Mouse (Mus musculus) neural tube, embryonic 12.5 days (tissue): ENCODE measurements around the gene Adk. TPM values are rescaled to one million over a fixed set of nuclear protein-coding genes. Genes with fewer than 3 reads are reported as not detected.

ENCODE experiments used
- ATAC-seq: fragments of 200-750 bp; cut with Nextera tagmentation; 2 replicates; pipeline ENCODE4 v1.8.0; 2017; ENCODE audit warnings: low read depth, mild to moderate bottlenecking, moderate TSS enrichment, moderate library complexity; ENCODE audit not compliant: low FRiP score
- H3K27ac ChIP-seq: fragments of 300-500 bp; sonication (generic); 2 replicates; pipeline ENCODE4 v1.5.1; 2016
- H3K27me3 ChIP-seq: fragments of 300-500 bp; sonication (generic); replicated peaks from 2 replicates; pipeline ENCODE4 v1.6.1; 2016; ENCODE audit warnings: mild to moderate bottlenecking
- H3K36me3 ChIP-seq: fragments of 300-500 bp; sonication (generic); 2 replicates; pipeline ENCODE4 v1.6.1; 2016; ENCODE audit warnings: mild to moderate bottlenecking
- H3K4me1 ChIP-seq: fragments of 300-500 bp; sonication (generic); 2 replicates; pipeline ENCODE4 v1.6.1; 2016
- H3K4me2 ChIP-seq: fragments of 300-500 bp; sonication (generic); replicated peaks from 2 replicates; pipeline ENCODE4 v1.6.1; 2016; ENCODE audit warnings: mild to moderate bottlenecking
- H3K4me3 ChIP-seq: fragments of 300-500 bp; sonication (generic); 2 replicates; pipeline ENCODE4 v1.5.1; 2016
- H3K9ac ChIP-seq: fragments of 300-500 bp; sonication (generic); 2 replicates; pipeline ENCODE4 v1.6.1; 2016; ENCODE audit warnings: mild to moderate bottlenecking
- H3K9me3 ChIP-seq: fragments of 300-500 bp; sonication (generic); 2 replicates; pipeline ENCODE4 v1.6.1; 2016; ENCODE audit warnings: mild to moderate bottlenecking
- WGBS: fragments of 180-500 bp; shearing (Covaris S2); methylation state at CpG from one replicate; pipeline ENCODE4 v1.1.7; 2016; 5-methylcytosine and 5-hydroxymethylcytosine counted together
- polyA plus RNA-seq: library from polyadenylated mRNA; unstranded; fragments of >200 nt; fragmentation: Nextera tagmentation; extraction: Ambion mirVana; gene quantifications from 2 replicates; pipeline ENCODE4 v1.2.1, GENCODE M21; 2016

Adk gene
- polyA plus RNA-seq, 1 experiment from 2014 or later = 68.1 TPM

GRCm38 (mm10) chr14:21490141-21490540, 437.8 kb downstream of the Adk start:
- ATAC-seq = no peak
- no peak overlapping the region for H3K4me2 ChIP-seq

More at GRCm38 (mm10) chr14:21490141-21490540, 437.8 kb downstream of the Adk start:
- 64% methylated on average over 4 of the region's 4 CpGs for WGBS
- H3K36me3 ChIP-seq = no peaks in the 10 kb centered on the region
- no peaks in the 10 kb centered on the region for H3K27me3 ChIP-seq
- no peaks in the 10 kb centered on the region for H3K9me3 ChIP-seq
- H3K27ac ChIP-seq = no peak overlapping the region
- H3K9ac ChIP-seq = no peak overlapping the region
- 0 out of 2 replicates have a peak, but pooled peaks cover 4% of the 10 kb centered on the region for H3K4me1 ChIP-seq
- no peak overlapping the region for H3K4me3 ChIP-seq

Other genes with a start within 250 kb of the Adk start
- gene Plau, start 215.9 kb upstream of the Adk start, polyA plus RNA-seq = 0.18 and 0.55 TPM in 2 replicates
- gene Vcl, start 123.2 kb upstream of the Adk start, polyA plus RNA-seq = 33.9 and 34.4 TPM in 2 replicates
- gene Ap3m1, start 66 bp upstream of the Adk start, polyA plus RNA-seq = 94.4 and 113 TPM in 2 replicates